Mouse (Mus musculus) NIH3T3 (cell line): ENCODE results near the gene Smad3.

ENCODE experiments used
- DNase-seq: peaks from one replicate; pipeline ENCODE4 v3.0.0-alpha.2; 2012; ENCODE audit warnings: low read depth

Smad3 gene

GRCm38 (mm10) chr9:63625090-63625756 lies 132.6 kb downstream of the Smad3 start:
- DNase-seq: no peak

GRCm38 (mm10) chr9:63623895-63624569 lies 133.8 kb downstream of the Smad3 start:
- DNase-seq: no peak

- DNase-seq: no peak
Observed at GRCm38 (mm10) chr9:63617967-63618366, 139.8 kb downstream of the Smad3 start.

- no peak for DNase-seq
Observed at GRCm38 (mm10) chr9:63614018-63614985, 143.5 kb downstream of the Smad3 start.

- no peak for DNase-seq
Observed at GRCm38 (mm10) chr9:63613569-63613968, 144.2 kb downstream of the Smad3 start.

GRCm38 (mm10) chr9:63612565-63613515 lies 145.0 kb downstream of the Smad3 start:
- no peak for DNase-seq

- DNase-seq: no peak
Observed at GRCm38 (mm10) chr9:63611967-63612366, 145.8 kb downstream of the Smad3 start.

- peak; percentile 87 for DNase-seq
Observed at GRCm38 (mm10) chr9:63610841-63611366, 146.9 kb downstream of the Smad3 start.

GRCm38 (mm10) chr9:63610231-63610630 lies 147.6 kb downstream of the Smad3 start:
- no peak for DNase-seq

GRCm38 (mm10) chr9:63609776-63610175 lies 148.0 kb downstream of the Smad3 start:
- DNase-seq: no peak

- DNase-seq: no peak
Observed at GRCm38 (mm10) chr9:63609246-63609645, 148.5 kb downstream of the Smad3 start.

GRCm38 (mm10) chr9:63608006-63608405 lies 149.8 kb downstream of the Smad3 start:
- peak; percentile 69 for DNase-seq

- peak; percentile 39 for DNase-seq
Observed at GRCm38 (mm10) chr9:63606594-63606993, 151.2 kb downstream of the Smad3 start.

GRCm38 (mm10) chr9:63603849-63604248 lies 153.9 kb downstream of the Smad3 start:
- DNase-seq: no peak

GRCm38 (mm10) chr9:63602043-63602939 lies 155.5 kb downstream of the Smad3 start, which contains the start of the genes Iqch and Aagab:
Gene Iqch, minus strand, starts transcription at chr9:63602493.
Gene Aagab, plus strand, starts transcription at chr9:63602660.
- peak; percentile 96 for DNase-seq
